Mouse (Mus musculus): ENCODE data around the gene Haus7. TPM values are rescaled to one million over a fixed set of nuclear protein-coding genes. Genes with fewer than 3 reads are reported as not detected.

The Haus7 gene
- polyA plus RNA-seq, 1 experiment from 2014 or later, result 48.2 TPM

- H3K4me1 ChIP-seq (ENCODE audit: control insufficient read depth, insufficient read depth, low read length), result peaks cover 21% of the 10 kb centered on the region
- peak overlapping the region; percentile 91 for H3K27ac ChIP-seq (replicated peaks; ENCODE audit: low read depth, low read length)
- H3K4me2 ChIP-seq (ENCODE audit: low read depth, low read length), result no peak overlapping the region
- 43% methylated on average over 12 of the region's 12 CpGs for WGBS
- H3K36me3 ChIP-seq (ENCODE audit: control insufficient read depth, insufficient read depth, low read length), result no peaks in the 10 kb centered on the region
- no peaks in the 10 kb centered on the region for H3K9me3 ChIP-seq (ENCODE audit: control insufficient read depth, low read length)
- ATAC-seq (ENCODE audit: low read depth) (peak; percentile 80), DNase-seq (ENCODE audit: low spot score) (peak; percentile 78)
- no peaks in the 10 kb centered on the region; the same call in 1 of the 2 replicates for H3K27me3 ChIP-seq (replicated peaks; ENCODE audit: control insufficient read depth, insufficient read depth, low read length)
- no peak overlapping the region for H3K4me3 ChIP-seq (ENCODE audit: low read depth, low read length)
- H3K9ac ChIP-seq (ENCODE audit: low read depth, low read length), result no peak overlapping the region
Measured at GRCm38 (mm10) chrX:73474340-73475165, 15.7 kb upstream of the Haus7 start.

GRCm38 (mm10) chrX:73471764-73472163 lies 12.9 kb upstream of the Haus7 start:
- no peak overlapping the region for H3K9ac ChIP-seq (ENCODE audit: low read depth, low read length)
- H3K36me3 ChIP-seq (ENCODE audit: control insufficient read depth, insufficient read depth, low read length), result no peaks in the 10 kb centered on the region
- H3K9me3 ChIP-seq (ENCODE audit: control insufficient read depth, low read length), result no peaks in the 10 kb centered on the region
- DNase-seq (ENCODE audit: low spot score), result no peak
- H3K27ac ChIP-seq (replicated peaks; ENCODE audit: low read depth, low read length), result no peak overlapping the region
- H3K4me1 ChIP-seq (ENCODE audit: control insufficient read depth, insufficient read depth, low read length), result peaks cover 33% of the 10 kb centered on the region
- no peak overlapping the region for H3K4me3 ChIP-seq (ENCODE audit: low read depth, low read length)
- no peaks in the 10 kb centered on the region; the same call in 1 of the 2 replicates for H3K27me3 ChIP-seq (replicated peaks; ENCODE audit: control insufficient read depth, insufficient read depth, low read length)
- no peak for ATAC-seq (ENCODE audit: low read depth)
- no peak overlapping the region for H3K4me2 ChIP-seq (ENCODE audit: low read depth, low read length)
- 85% methylated on average over 3 of the region's 3 CpGs for WGBS

GRCm38 (mm10) chrX:73468752-73469151 lies 9.9 kb upstream of the Haus7 start:
- Histone ChIP-seq H3K27me3 (replicated peaks; ENCODE audit: control insufficient read depth, insufficient read depth, low read length) (no peaks in the 10 kb centered on the region), H3K4me1 (ENCODE audit: control insufficient read depth, insufficient read depth, low read length) (peaks cover 30% of the 10 kb centered on the region), H3K36me3 (ENCODE audit: control insufficient read depth, insufficient read depth, low read length) (no peaks in the 10 kb centered on the region), H3K4me3 (ENCODE audit: low read depth, low read length) (no peak overlapping the region), H3K9me3 (ENCODE audit: control insufficient read depth, low read length) (no peaks in the 10 kb centered on the region), H3K9ac (ENCODE audit: low read depth, low read length) (no peak overlapping the region), H3K27ac (replicated peaks; ENCODE audit: low read depth, low read length) (peak overlapping the region; percentile 93), H3K4me2 (ENCODE audit: low read depth, low read length) (no peak overlapping the region)
- no peak for ATAC-seq (ENCODE audit: low read depth)
- no peak for DNase-seq (ENCODE audit: low spot score)
- 50% methylated on average over 1 of the region's 1 CpGs for WGBS

- peak overlapping the region; percentile 93 for H3K27ac ChIP-seq (replicated peaks; ENCODE audit: low read depth, low read length)
- WGBS, result 45% methylated on average over 3 of the region's 3 CpGs
- H3K9ac ChIP-seq (ENCODE audit: low read depth, low read length), result no peak overlapping the region
- peaks cover 30% of the 10 kb centered on the region for H3K4me1 ChIP-seq (ENCODE audit: control insufficient read depth, insufficient read depth, low read length)
- H3K4me2 ChIP-seq (ENCODE audit: low read depth, low read length), result no peak overlapping the region
- H3K36me3 ChIP-seq (ENCODE audit: control insufficient read depth, insufficient read depth, low read length), result no peaks in the 10 kb centered on the region
- no peak for ATAC-seq (ENCODE audit: low read depth)
- no peaks in the 10 kb centered on the region for H3K9me3 ChIP-seq (ENCODE audit: control insufficient read depth, low read length)
- no peaks in the 10 kb centered on the region for H3K27me3 ChIP-seq (replicated peaks; ENCODE audit: control insufficient read depth, insufficient read depth, low read length)
- DNase-seq (ENCODE audit: low spot score), result no peak
- no peak overlapping the region for H3K4me3 ChIP-seq (ENCODE audit: low read depth, low read length)
Measured at GRCm38 (mm10) chrX:73468330-73468729, 9.5 kb upstream of the Haus7 start.

GRCm38 (mm10) chrX:73467446-73468241 lies 8.8 kb upstream of the Haus7 start:
- H3K4me2 ChIP-seq (ENCODE audit: low read depth, low read length), result peak overlapping the region; percentile 29
- H3K4me3 ChIP-seq (ENCODE audit: low read depth, low read length), result no peak overlapping the region
- H3K27me3 ChIP-seq (replicated peaks; ENCODE audit: control insufficient read depth, insufficient read depth, low read length), result no peaks in the 10 kb centered on the region
- peak; percentile 86 for ATAC-seq (ENCODE audit: low read depth)
- no peaks in the 10 kb centered on the region for H3K36me3 ChIP-seq (ENCODE audit: control insufficient read depth, insufficient read depth, low read length)
- peak overlapping the region; percentile 93 for H3K27ac ChIP-seq (replicated peaks; ENCODE audit: low read depth, low read length)
- peaks cover 30% of the 10 kb centered on the region for H3K4me1 ChIP-seq (ENCODE audit: control insufficient read depth, insufficient read depth, low read length)
- H3K9me3 ChIP-seq (ENCODE audit: control insufficient read depth, low read length), result no peaks in the 10 kb centered on the region
- 50% methylated on average over 5 of the region's 5 CpGs for WGBS
- H3K9ac ChIP-seq (ENCODE audit: low read depth, low read length), result no peak overlapping the region
- peak; percentile 90 for DNase-seq (ENCODE audit: low spot score)

- peak overlapping the region; percentile 93 for H3K27ac ChIP-seq (replicated peaks; ENCODE audit: low read depth, low read length)
- peak; percentile 78 for ATAC-seq (ENCODE audit: low read depth)
- WGBS, result 46% methylated on average over 5 of the region's 9 CpGs
- peak; percentile 82 for DNase-seq (ENCODE audit: low spot score)
- H3K4me2 ChIP-seq (ENCODE audit: low read depth, low read length), result no peak overlapping the region
- no peak overlapping the region for H3K4me3 ChIP-seq (ENCODE audit: low read depth, low read length)
- peaks cover 30% of the 10 kb centered on the region for H3K4me1 ChIP-seq (ENCODE audit: control insufficient read depth, insufficient read depth, low read length)
- no peaks in the 10 kb centered on the region for H3K9me3 ChIP-seq (ENCODE audit: control insufficient read depth, low read length)
- no peaks in the 10 kb centered on the region for H3K36me3 ChIP-seq (ENCODE audit: control insufficient read depth, insufficient read depth, low read length)
- H3K9ac ChIP-seq (ENCODE audit: low read depth, low read length), result no peak overlapping the region
- H3K27me3 ChIP-seq (replicated peaks; ENCODE audit: control insufficient read depth, insufficient read depth, low read length), result no peaks in the 10 kb centered on the region
Measured at GRCm38 (mm10) chrX:73465483-73466186, 6.8 kb upstream of the Haus7 start.

- Histone ChIP-seq H3K4me2 (ENCODE audit: low read depth, low read length) (no peak overlapping the region), H3K36me3 (ENCODE audit: control insufficient read depth, insufficient read depth, low read length) (no peaks in the 10 kb centered on the region), H3K4me1 (ENCODE audit: control insufficient read depth, insufficient read depth, low read length) (peaks cover 9% of the 10 kb centered on the region; the same call in 1 of the 2 replicates), H3K27ac (replicated peaks; ENCODE audit: low read depth, low read length) (peak overlapping the region; percentile 42), H3K27me3 (replicated peaks; ENCODE audit: control insufficient read depth, insufficient read depth, low read length) (no peaks in the 10 kb centered on the region), H3K4me3 (ENCODE audit: low read depth, low read length) (no peak overlapping the region), H3K9me3 (ENCODE audit: control insufficient read depth, low read length) (no peaks in the 10 kb centered on the region), H3K9ac (ENCODE audit: low read depth, low read length) (no peak overlapping the region)
- 57% methylated on average over 4 of the region's 4 CpGs for whole genome bisulfite sequencing
- DNase-seq (ENCODE audit: low spot score), result no peak
- no peak for ATAC-seq (ENCODE audit: low read depth)
Measured at GRCm38 (mm10) chrX:73460792-73461191, 1.9 kb upstream of the Haus7 start.

GRCm38 (mm10) chrX:73451949-73452348 lies 6.9 kb downstream of the Haus7 start:
- Histone ChIP-seq H3K9me3 (ENCODE audit: control insufficient read depth, low read length) (no peaks in the 10 kb centered on the region), H3K9ac (ENCODE audit: low read depth, low read length) (no peak overlapping the region), H3K4me2 (ENCODE audit: low read depth, low read length) (no peak overlapping the region), H3K4me3 (ENCODE audit: low read depth, low read length) (no peak overlapping the region), H3K36me3 (ENCODE audit: control insufficient read depth, insufficient read depth, low read length) (no peaks in the 10 kb centered on the region), H3K4me1 (ENCODE audit: control insufficient read depth, insufficient read depth, low read length) (no peaks in the 10 kb centered on the region), H3K27ac (replicated peaks; ENCODE audit: low read depth, low read length) (no peak overlapping the region), H3K27me3 (replicated peaks; ENCODE audit: control insufficient read depth, insufficient read depth, low read length) (no peaks in the 10 kb centered on the region)
- 26% methylated on average over 2 of the region's 2 CpGs for WGBS
- no peak for ATAC-seq (ENCODE audit: low read depth)
- peak; percentile 27 for DNase-seq (ENCODE audit: low spot score)
